Mouse (Mus musculus) left cerebral cortex, adult 2 months (tissue): ENCODE measurements around the gene 2810004N23Rik. TPM values are rescaled to one million over a fixed set of nuclear protein-coding genes. Genes with fewer than 3 reads are reported as not detected.
A peak's percentile ranks its signal among the peaks of the same experiment; 100 is the strongest.

Experiments used
- DNase-seq, 2 experiments: peaks; one replicate each; pipeline ENCODE4 v3.0.0; 2021 to 2022; ENCODE audit warnings: low spot score in 2 of 2, mixed read lengths in 1 of 2; ENCODE audit errors: extremely low spot score in 1 of 2
- H3K27ac ChIP-seq: fragments of 200-600 bp; 2 replicates; pipeline ENCODE4 v1.8.1; 2022
- H3K4me3 ChIP-seq: fragments of 200-600 bp; 2 replicates; pipeline ENCODE4 v1.8.1; 2022
- CTCF ChIP-seq: fragments of 200-600 bp; IDR thresholded peaks from 2 replicates; pipeline ENCODE4 v1.8.1; 2022; ENCODE audit warnings: antibody characterized with exemption, mild to moderate bottlenecking, moderate library complexity
- intact Hi-C: fragments of 180-260 bp; cut with DNase I; formaldehyde crosslinking; loops from one replicate; pipeline ENCODE4 v1.15.1; 2025
- total RNA-seq, 2 experiments: library from RNA; stranded (reverse); gene quantifications; 2 replicates each; pipeline ENCODE4 v1.2.3; 2021

Gene 2810004N23Rik
- total RNA-seq, 2 experiments from 2014 or later, result 19.0 to 20.3 TPM

GRCm38 (mm10) chr8:124816866-124817265 is 46.1 kb downstream of the 2810004N23Rik start:
- TF ChIP-seq CTCF, result no peak
- Histone ChIP-seq H3K27ac (no peak overlapping the region), H3K4me3 (no peak overlapping the region)
- DNase-seq, result no peak
- intact Hi-C loops, result no loop called here

GRCm38 (mm10) chr8:124815870-124816269 is 47.0 kb downstream of the 2810004N23Rik start:
- TF ChIP-seq CTCF, result no peak
- no peak overlapping the region for H3K4me3 ChIP-seq
- intact Hi-C loops, result no loop called here

GRCm38 (mm10) chr8:124813326-124813725 is 49.6 kb downstream of the 2810004N23Rik start:
- H3K4me3 ChIP-seq, result no peak overlapping the region
- no peak overlapping the region for H3K27ac ChIP-seq
- no peak for DNase-seq
- intact Hi-C loops, result loop anchor here (5.0 kb wide), 1 partner anchor 56 kb away; no protein-coding TSS in a partner anchor
- TF ChIP-seq CTCF, result no peak

More at GRCm38 (mm10) chr8:124815870-124816269, 47.0 kb downstream of the 2810004N23Rik start:
- DNase-seq, result no peak
- no peak overlapping the region for H3K27ac ChIP-seq

GRCm38 (mm10) chr8:124810689-124811394 is 52.1 kb downstream of the 2810004N23Rik start:
- no peak for TF ChIP-seq CTCF
- no peak for DNase-seq
- intact Hi-C loops, result loop anchor here (5.0 kb wide), 1 partner anchor 54 kb away; no protein-coding TSS in a partner anchor
- no peak overlapping the region for H3K27ac ChIP-seq
- no peak overlapping the region for H3K4me3 ChIP-seq

DNA sequence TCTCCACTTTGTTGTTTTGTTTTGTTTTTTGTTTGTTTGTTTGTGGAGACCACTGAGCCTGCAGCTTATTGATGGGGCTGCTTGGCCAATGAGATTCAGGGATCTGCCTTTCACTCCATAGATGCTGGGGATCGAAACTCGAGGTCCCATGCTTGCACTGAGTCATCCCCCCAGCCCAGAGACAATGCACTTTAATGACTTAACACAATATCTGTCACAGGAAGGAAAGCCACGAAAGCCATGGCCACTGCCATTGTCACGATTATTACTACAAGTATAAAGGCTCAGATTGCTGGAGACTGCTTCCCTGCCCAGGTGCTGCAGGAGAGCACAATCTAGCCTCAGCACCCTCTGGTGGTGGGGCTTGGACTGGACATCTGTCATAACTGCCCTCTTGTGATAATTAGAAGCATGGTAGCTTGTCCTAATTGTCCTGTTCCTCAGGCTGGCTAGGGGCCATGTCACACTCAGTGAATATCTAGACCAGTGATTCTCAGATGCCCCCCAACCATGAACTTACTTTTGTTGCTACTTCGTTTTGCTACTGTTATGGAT is 52.8 kb downstream of the 2810004N23Rik start:
- no peak for DNase-seq
- Histone ChIP-seq H3K4me3 (no peak overlapping the region), H3K27ac (no peak overlapping the region)
- peak; percentile 41 for TF ChIP-seq CTCF
- intact Hi-C loops, result loop anchor here (5.0 kb wide), 1 partner anchor 53 kb away; no protein-coding TSS in a partner anchor

GRCm38 (mm10) chr8:124809419-124809818 is 53.5 kb downstream of the 2810004N23Rik start:
- H3K4me3 ChIP-seq, result no peak overlapping the region
- H3K27ac ChIP-seq, result no peak overlapping the region
- intact Hi-C loops, result no loop called here
- no peak for TF ChIP-seq CTCF
- no peak for DNase-seq

GRCm38 (mm10) chr8:124805990-124806389 is 56.9 kb downstream of the 2810004N23Rik start:
- no peak for TF ChIP-seq CTCF
- intact Hi-C loops, result no loop called here
- Histone ChIP-seq H3K4me3 (no peak overlapping the region), H3K27ac (no peak overlapping the region)
- no peak for DNase-seq

DNA sequence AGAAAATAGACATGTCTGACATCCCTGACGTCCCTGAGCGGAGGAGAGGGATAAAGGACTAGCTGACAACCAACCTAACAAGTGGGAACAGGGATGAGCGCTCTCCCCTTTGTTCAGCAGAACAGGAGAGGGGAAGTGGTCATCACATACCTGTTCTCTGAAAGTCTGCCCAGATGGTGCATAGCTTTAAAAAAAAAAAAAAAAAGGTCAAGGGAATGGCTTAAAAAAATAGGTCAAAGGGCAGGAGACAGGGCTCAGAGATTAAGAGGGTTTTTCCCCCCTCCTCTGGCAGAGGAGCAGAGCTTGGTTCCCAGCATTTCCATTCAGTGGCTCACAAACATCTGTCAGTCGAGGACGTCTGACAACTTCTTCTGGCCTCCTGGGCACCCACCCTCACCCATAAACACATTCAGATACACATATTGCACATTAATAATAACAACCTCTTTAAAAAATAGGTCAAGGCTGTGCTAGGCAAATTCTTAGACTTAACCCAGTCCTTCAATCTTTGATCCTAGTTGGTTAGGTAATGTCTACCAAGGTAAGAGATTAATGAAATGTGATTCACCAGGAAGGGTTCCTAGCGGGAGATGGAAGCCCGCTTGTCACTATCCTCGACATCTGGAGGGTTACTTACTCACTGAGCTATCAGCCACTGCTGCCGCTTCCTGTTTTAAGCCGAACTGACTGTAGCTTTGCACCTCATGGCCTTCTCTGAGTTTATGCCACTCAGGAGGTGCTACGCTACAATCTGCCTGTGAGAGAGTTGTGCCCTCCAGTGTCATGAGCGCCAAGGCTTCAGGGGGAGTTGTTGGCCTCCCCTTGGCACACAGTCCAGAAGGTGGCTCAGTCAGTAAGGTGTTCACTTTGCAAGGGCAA is 58.9 kb downstream of the 2810004N23Rik start:
- DNase-seq, result no peak
- H3K27ac ChIP-seq, result no peak overlapping the region
- H3K4me3 ChIP-seq, result no peak overlapping the region
- intact Hi-C loops, result no loop called here
- no peak for TF ChIP-seq CTCF

DNA sequence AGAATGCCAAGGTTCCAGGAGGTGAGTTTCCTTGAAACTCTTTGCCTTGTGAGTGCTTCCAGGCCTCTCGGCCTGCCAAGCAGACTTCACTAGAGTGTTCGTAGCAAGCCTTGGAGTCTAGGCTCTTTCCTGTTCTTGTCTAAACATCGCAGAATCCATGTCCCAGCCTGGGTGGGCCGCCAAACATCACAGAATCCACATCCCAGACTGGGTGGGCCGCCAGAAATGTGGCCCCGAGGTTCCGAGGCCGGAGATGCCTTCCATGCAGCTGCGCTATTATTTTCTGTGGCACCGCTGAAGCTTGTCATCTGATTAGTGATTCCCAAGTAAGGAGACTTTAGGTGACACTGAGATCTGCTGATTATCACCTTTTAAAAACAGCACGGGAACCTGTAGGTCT is 62.4 kb downstream of the 2810004N23Rik start:
- no peak overlapping the region for H3K27ac ChIP-seq
- no peak for TF ChIP-seq CTCF
- no peak for DNase-seq
- no peak overlapping the region for H3K4me3 ChIP-seq
- intact Hi-C loops, result no loop called here

- intact Hi-C loops, result no loop called here
- TF ChIP-seq CTCF, result no peak
- no peak overlapping the region for H3K4me3 ChIP-seq
- H3K27ac ChIP-seq, result no peak overlapping the region
- no peak for DNase-seq
Measured at GRCm38 (mm10) chr8:124795781-124796488, 67.0 kb downstream of the 2810004N23Rik start.

DNA sequence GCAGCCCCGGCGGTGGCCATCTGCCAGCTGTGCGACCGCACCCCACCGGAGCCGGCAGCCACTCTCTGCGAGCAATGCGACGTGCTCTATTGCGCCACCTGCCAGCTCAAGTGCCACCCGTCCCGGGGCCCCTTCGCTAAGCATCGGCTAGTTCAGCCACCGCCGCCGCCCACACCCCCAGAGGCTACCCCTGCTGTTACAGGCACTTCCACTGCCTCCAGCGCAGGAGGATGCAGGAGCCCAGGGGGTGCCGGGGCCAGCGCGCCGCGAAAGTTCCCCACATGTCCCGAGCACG is 68.5 kb downstream of the 2810004N23Rik start:
- TF ChIP-seq CTCF, result peak; percentile 50
- peak overlapping the region; percentile 51 for H3K4me3 ChIP-seq
- intact Hi-C loops, result loop anchor here (5.0 kb wide), 1 partner anchor 72 kb away; the partner anchor contains the start of genes Arv1 and Ttc13
- H3K27ac ChIP-seq, result no peak overlapping the region
- peak; percentile 77 for DNase-seq
